Mouse (Mus musculus): Measurements from ENCODE around the gene 5730455P16Rik. TPM values are rescaled to one million over a fixed set of nuclear protein-coding genes. Genes with fewer than 3 reads are reported as not detected.
A peak's percentile ranks its signal among the peaks of the same experiment; 100 is the strongest.

5730455P16Rik gene
- polyA plus RNA-seq, 1 experiment from 2014 or later: 31.6 TPM

DNA sequence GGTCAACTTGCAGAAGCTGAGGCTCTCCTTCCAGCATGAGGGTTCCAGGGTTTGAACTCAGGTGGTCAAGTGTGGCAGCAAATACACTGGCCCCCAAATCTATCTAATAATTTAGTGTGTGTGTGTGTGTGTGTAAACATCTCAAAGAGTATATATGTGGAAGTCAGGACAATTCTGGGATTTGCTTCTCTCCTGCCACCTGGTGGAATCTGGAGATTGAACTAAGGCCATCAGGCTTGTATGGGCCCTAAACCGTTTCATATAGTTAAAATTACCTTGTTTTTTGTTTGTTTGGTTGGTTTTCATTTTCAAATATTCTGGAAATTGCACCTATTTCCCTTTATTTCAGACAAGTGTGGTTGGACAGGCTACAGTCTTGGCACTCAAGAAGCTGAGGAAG is 8.9 kb downstream of the 5730455P16Rik start:
- peaks cover 55% of the 10 kb centered on the region for H3K36me3 ChIP-seq
- H3K4me3 ChIP-seq: no peak overlapping the region
- no peak overlapping the region for H3K9ac ChIP-seq
- no peak for ATAC-seq (ENCODE audit: low FRiP score, low read depth)
- no peaks in the 10 kb centered on the region for H3K27me3 ChIP-seq (replicated peaks)
- H3K4me2 ChIP-seq (replicated peaks): no peak overlapping the region
- H3K4me1 ChIP-seq: no peaks in the 10 kb centered on the region
- no peaks in the 10 kb centered on the region for H3K9me3 ChIP-seq
- WGBS: 92% methylated on average over 1 of the region's 1 CpGs
- H3K27ac ChIP-seq: no peak overlapping the region

GRCm38 (mm10) chr11:80354832-80355231 is 23.0 kb downstream of the 5730455P16Rik start:
- Histone ChIP-seq H3K9ac (no peak overlapping the region), H3K27me3 (replicated peaks) (no peaks in the 10 kb centered on the region), H3K4me3 (no peak overlapping the region), H3K4me1 (no peaks in the 10 kb centered on the region), H3K9me3 (no peaks in the 10 kb centered on the region), H3K27ac (no peak overlapping the region), H3K4me2 (replicated peaks) (no peak overlapping the region), H3K36me3 (peaks cover 6% of the 10 kb centered on the region)
- WGBS: 31% methylated on average over 4 of the region's 4 CpGs
- no peak for ATAC-seq (ENCODE audit: low FRiP score, low read depth)

DNA sequence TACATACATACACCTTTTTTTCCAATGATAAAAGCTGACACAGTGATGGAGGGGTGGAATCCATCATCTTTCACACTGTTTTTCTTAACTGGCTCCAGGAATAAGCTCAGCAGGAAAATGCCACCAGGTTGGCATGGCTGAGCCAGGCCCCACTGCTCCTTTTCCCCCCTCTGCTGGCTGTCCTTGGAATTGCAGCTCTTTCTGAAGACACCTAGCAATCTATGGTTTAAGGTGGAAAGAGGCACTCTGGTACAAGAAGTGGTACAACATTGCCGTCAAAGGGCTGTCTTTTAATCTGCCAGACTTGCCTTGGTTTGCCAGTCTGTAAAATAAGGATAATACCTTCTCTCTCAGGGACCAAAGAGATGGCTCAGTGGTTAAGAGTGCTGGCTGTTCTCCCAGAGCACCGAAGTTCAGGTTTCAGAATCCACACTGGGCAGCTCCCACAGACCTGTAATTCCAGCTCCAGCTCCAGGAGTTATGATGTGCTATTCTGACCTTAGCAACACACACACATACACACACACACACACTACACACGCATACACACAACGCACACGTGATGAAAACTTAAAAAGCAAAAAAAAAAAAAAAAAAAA is 25.9 kb downstream of the 5730455P16Rik start:
- Histone ChIP-seq H3K36me3 (peaks cover 6% of the 10 kb centered on the region), H3K27me3 (replicated peaks) (no peaks in the 10 kb centered on the region), H3K27ac (no peak overlapping the region), H3K4me3 (no peak overlapping the region), H3K9ac (no peak overlapping the region), H3K4me1 (no peaks in the 10 kb centered on the region), H3K4me2 (replicated peaks) (no peak overlapping the region), H3K9me3 (no peaks in the 10 kb centered on the region)
- 73% methylated on average over 5 of the region's 5 CpGs for WGBS
- ATAC-seq (ENCODE audit: low FRiP score, low read depth): no peak; the same call in 1 of the 2 replicates

GRCm38 (mm10) chr11:80342482-80342881 is 35.4 kb downstream of the 5730455P16Rik start:
- Histone ChIP-seq H3K9ac (no peak overlapping the region), H3K27ac (peak overlapping the region; percentile 34; the same call in 1 of the 2 replicates)

GRCm38 (mm10) chr11:80336351-80336730 is 41.5 kb downstream of the 5730455P16Rik start:
- Histone ChIP-seq H3K36me3 (peaks cover 35% of the 10 kb centered on the region), H3K27ac (peak overlapping the region; percentile 54), H3K4me3 (no peak overlapping the region), H3K27me3 (replicated peaks) (no peaks in the 10 kb centered on the region), H3K9me3 (no peaks in the 10 kb centered on the region), H3K4me1 (peaks cover 22% of the 10 kb centered on the region), H3K9ac (no peak overlapping the region), H3K4me2 (replicated peaks) (peak overlapping the region; percentile 30; the same call in 1 of the 2 replicates)
- peak; percentile 36; the same call in 1 of the 2 replicates for ATAC-seq (ENCODE audit: low FRiP score, low read depth)
- 5% methylated on average over 6 of the region's 6 CpGs for WGBS

More at GRCm38 (mm10) chr11:80342482-80342881, 35.4 kb downstream of the 5730455P16Rik start:
- H3K4me2 ChIP-seq (replicated peaks): no peak overlapping the region
- no peak for ATAC-seq (ENCODE audit: low FRiP score, low read depth)
- 3% methylated on average over 2 of the region's 2 CpGs for WGBS
- no peak overlapping the region for H3K4me3 ChIP-seq
- H3K27me3 ChIP-seq (replicated peaks): no peaks in the 10 kb centered on the region
- H3K9me3 ChIP-seq: no peaks in the 10 kb centered on the region
- peaks cover 6% of the 10 kb centered on the region; the same call in 1 of the 2 replicates for H3K4me1 ChIP-seq
- peaks cover 11% of the 10 kb centered on the region for H3K36me3 ChIP-seq

DNA sequence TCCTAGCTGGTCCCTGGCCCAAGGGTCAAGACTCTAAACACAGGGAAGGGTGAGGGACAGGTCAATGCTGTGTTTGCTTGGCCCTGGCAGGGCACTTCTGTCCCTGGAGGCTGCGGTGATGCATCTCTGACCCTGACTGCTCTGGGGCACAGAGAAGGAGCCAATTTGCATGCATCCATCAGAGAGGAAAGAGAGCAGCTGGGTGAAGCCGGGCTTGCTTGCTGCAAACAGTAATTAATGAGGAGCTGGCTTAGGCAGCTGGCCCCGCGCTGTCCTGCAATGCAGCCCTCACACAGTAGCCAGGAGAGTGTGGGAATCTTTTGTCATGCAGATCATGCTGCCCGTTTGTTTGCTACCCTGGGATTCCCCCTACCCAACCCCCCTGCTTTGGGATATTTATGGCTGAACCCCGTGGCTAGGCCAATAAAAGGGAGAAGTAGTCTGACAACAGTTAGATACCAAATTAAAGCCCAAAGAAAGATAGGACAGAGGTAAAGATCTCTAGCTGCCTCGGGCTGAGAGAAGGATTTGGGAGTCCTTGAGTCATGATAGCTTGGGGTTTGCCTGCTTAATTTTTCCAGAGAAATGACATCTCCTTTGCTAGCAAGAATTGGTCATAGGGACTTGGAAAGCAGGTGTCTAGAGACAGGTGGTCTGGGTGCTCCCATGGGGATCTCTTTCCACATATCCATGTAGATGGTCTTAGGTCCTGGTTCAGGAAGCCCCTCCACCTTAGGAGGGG is 42.1 kb downstream of the 5730455P16Rik start:
- Histone ChIP-seq H3K27me3 (replicated peaks) (no peaks in the 10 kb centered on the region), H3K9me3 (no peaks in the 10 kb centered on the region), H3K4me1 (peaks cover 22% of the 10 kb centered on the region), H3K36me3 (peaks cover 35% of the 10 kb centered on the region), H3K27ac (peak overlapping the region; percentile 67), H3K4me3 (no peak overlapping the region), H3K9ac (no peak overlapping the region), H3K4me2 (replicated peaks) (peak overlapping the region; percentile 30)
- WGBS: 2% methylated on average over 7 of the region's 7 CpGs
- ATAC-seq (ENCODE audit: low FRiP score, low read depth): peak; percentile 95

DNA sequence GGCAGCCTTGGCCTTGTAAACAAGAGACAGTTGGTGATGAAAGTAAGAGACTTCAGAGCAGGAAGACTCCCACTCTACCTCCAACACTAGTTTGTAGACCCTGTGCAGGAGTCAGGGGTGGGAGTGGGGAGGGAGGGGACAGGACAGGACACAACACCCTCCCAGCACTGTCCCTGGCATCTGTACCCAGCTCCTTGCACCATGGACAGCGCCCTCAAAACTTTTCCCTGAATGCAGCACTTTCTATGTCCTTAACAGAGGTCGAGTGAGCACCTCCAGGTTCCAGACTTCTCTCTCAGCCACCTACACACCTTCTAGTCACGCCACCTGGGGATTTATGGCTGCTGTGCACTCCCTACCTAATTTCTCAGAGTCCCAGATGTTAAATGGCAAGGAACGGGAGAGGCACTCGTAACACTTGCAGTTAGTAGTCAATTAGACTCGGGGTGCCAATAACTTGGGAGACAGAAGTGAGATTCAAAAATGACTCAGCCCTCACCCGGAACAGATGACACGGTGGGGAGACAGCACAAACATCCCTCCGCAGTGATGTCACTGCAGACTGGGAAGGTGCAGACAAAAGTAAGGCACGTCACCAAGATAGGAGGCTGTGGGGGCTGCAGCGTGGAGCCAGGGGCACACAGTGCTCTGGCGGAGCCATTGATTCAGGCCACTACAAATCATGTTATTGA is 45.0 kb downstream of the 5730455P16Rik start:
- Histone ChIP-seq H3K9ac (no peak overlapping the region), H3K4me1 (peaks cover 22% of the 10 kb centered on the region), H3K27me3 (replicated peaks) (no peaks in the 10 kb centered on the region), H3K36me3 (peaks cover 31% of the 10 kb centered on the region), H3K9me3 (no peaks in the 10 kb centered on the region), H3K4me3 (no peak overlapping the region), H3K27ac (no peak overlapping the region), H3K4me2 (replicated peaks) (no peak overlapping the region)
- WGBS: 50% methylated on average over 12 of the region's 12 CpGs
- ATAC-seq (ENCODE audit: low FRiP score, low read depth): no peak

DNA sequence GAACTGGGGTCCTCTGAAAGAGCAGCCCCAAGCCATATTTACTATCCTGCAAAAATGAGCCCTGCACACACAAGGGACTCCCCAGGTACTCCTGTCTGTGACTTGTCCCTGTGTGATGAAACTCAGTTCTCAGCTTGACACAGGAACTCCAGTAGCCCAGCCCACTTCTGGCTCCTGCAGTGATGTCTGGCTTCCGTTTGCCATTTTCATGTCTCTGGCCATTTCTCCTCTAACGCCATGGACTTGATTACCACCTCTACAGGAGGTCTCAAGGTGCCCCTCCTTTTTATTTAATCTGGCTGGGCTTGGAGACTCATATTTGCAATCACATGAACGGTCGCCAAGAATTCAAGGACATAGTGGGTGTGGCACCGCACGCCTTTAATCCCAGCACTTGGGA is 53.2 kb downstream of the 5730455P16Rik start:
- no peak for ATAC-seq (ENCODE audit: low FRiP score, low read depth)
- Histone ChIP-seq H3K4me2 (replicated peaks) (no peak overlapping the region), H3K27me3 (replicated peaks) (no peaks in the 10 kb centered on the region), H3K9me3 (no peaks in the 10 kb centered on the region), H3K9ac (no peak overlapping the region), H3K36me3 (peaks cover 28% of the 10 kb centered on the region), H3K27ac (no peak overlapping the region), H3K4me3 (no peak overlapping the region), H3K4me1 (peaks cover 5% of the 10 kb centered on the region)
- 86% methylated on average over 6 of the region's 6 CpGs for whole genome bisulfite sequencing

GRCm38 (mm10) chr11:80323255-80323654 is 54.6 kb downstream of the 5730455P16Rik start:
- no peaks in the 10 kb centered on the region for H3K27me3 ChIP-seq (replicated peaks)
- H3K4me2 ChIP-seq (replicated peaks): no peak overlapping the region
- H3K4me3 ChIP-seq: no peak overlapping the region
- whole genome bisulfite sequencing: 50% methylated on average over 13 of the region's 13 CpGs
- peaks cover 28% of the 10 kb centered on the region for H3K36me3 ChIP-seq
- H3K9ac ChIP-seq: no peak overlapping the region
- no peak for ATAC-seq (ENCODE audit: low FRiP score, low read depth)
- no peaks in the 10 kb centered on the region for H3K9me3 ChIP-seq
- H3K4me1 ChIP-seq: peaks cover 6% of the 10 kb centered on the region
- no peak overlapping the region for H3K27ac ChIP-seq

DNA sequence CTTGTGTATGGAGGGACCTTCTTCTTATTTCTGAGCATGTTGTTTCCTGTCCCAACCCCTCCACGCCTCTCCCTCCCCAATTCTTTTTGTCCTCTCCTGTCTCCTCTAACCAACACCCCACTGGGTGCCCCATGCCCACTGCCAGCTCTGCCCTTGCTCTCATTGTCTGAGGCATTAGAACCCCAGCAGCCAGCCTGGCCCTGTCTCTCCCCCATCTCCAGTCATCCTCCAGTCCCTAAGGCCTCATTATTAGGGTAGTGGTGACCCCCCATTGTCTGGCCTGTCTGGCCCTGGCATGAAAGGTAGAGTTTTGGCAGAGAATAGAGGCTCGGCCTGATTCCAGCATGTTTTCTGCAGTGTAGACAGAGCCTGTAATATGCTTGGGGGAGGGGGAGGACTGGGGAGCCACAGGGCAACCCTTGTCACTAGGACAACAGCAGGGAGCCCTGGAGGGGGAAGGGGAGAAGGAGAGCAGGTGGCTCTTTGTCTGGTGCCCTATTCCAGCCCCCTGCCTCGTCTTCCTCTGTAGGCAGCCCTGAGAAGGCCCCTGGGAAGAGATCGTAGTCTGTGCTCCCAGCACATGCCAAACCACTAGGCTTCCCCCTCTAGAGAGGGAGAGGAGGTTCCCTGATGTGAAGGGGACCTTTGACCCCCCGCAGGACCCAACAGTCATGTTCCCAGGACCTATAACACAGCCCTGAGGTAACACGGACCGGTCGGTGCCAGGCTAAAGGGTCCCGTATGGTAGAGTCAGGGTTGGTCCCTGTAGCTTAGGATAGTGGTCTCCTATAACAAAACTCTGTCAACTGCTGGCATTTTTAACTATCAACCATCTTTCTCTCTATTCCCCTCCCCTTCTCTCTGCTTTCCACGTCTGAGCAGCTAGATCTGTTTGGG is 61.8 kb downstream of the 5730455P16Rik start:
- H3K4me2 ChIP-seq (replicated peaks): 0 out of 2 replicates have a peak overlapping the region, but pooled peaks have one; percentile 3
- ATAC-seq (ENCODE audit: low FRiP score, low read depth): peak; percentile 72
- WGBS: 33% methylated on average over 10 of the region's 10 CpGs
- H3K4me3 ChIP-seq: no peak overlapping the region
- peak overlapping the region; percentile 51 for H3K27ac ChIP-seq
- no peaks in the 10 kb centered on the region for H3K27me3 ChIP-seq (replicated peaks)
- H3K9ac ChIP-seq: no peak overlapping the region
- peaks cover 62% of the 10 kb centered on the region for H3K4me1 ChIP-seq
- peaks cover 8% of the 10 kb centered on the region; the same call in 1 of the 2 replicates for H3K36me3 ChIP-seq
- H3K9me3 ChIP-seq: no peaks in the 10 kb centered on the region

DNA sequence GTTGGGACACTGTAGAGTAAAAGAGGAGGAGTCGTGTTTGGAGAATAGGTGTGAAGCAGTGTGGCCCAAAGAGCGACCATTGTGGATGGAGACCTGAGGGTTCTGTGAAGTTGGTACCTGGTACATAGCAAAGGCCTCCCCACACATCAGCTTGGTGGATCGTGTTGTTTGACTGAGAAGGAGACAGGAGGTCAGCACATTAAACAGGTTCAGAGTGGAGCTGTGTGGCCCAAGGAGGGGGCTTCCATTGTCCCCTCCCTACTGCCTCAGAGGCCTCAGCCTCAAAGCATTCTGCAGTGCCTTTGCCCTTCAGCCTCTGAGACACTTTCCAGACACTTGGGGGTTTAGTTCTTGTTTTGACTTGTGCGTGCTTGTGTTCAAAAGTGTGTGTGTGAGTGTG is 63.9 kb downstream of the 5730455P16Rik start:
- 64% methylated on average over 4 of the region's 4 CpGs for WGBS
- no peak overlapping the region for H3K27ac ChIP-seq
- H3K27me3 ChIP-seq (replicated peaks): no peaks in the 10 kb centered on the region
- H3K4me1 ChIP-seq: peaks cover 77% of the 10 kb centered on the region
- no peaks in the 10 kb centered on the region for H3K9me3 ChIP-seq
- no peak overlapping the region for H3K4me3 ChIP-seq
- H3K4me2 ChIP-seq (replicated peaks): no peak overlapping the region; the same call in 1 of the 2 replicates
- H3K9ac ChIP-seq: no peak overlapping the region
- H3K36me3 ChIP-seq: no peaks in the 10 kb centered on the region
- no peak for ATAC-seq (ENCODE audit: low FRiP score, low read depth)
